Mouse (Mus musculus) CH12.LX (cell line): ENCODE measurements around the gene Eml2. TPM values are rescaled to one million over a fixed set of nuclear protein-coding genes. Genes with fewer than 3 reads are reported as not detected.

Experiments used
- DNase-seq: peaks from one replicate; pipeline ENCODE4 v3.0.0-alpha.2; 2013; ENCODE audit errors: extremely low read depth
- H3K27ac ChIP-seq: 2 replicates; pipeline ENCODE4 v1.5.1; 2012; ENCODE audit warnings: low read depth, mild to moderate bottlenecking, control low read depth, moderate library complexity; ENCODE audit not compliant: insufficient read depth
- H3K27me3 ChIP-seq: replicated peaks from 2 replicates; pipeline ENCODE3; 2012; ENCODE audit warnings: inconsistent platforms
- H3K36me3 ChIP-seq, 2 experiments: replicated peaks in 1 of 2; 2 replicates each; pipeline versions ENCODE3 to v1.6.1; 2012; ENCODE audit warnings: inconsistent platforms in 1 of 2, low read length in 1 of 2, mild to moderate bottlenecking in 1 of 2, mixed read lengths in 1 of 2, moderate library complexity in 1 of 2; ENCODE audit not compliant: control insufficient read depth in 1 of 2, insufficient read depth in 1 of 2
- H3K4me1 ChIP-seq, 2 experiments: 2 replicates each; pipeline ENCODE4 v1.6.1; 2012; ENCODE audit warnings: inconsistent platforms in 1 of 2, moderate library complexity in 1 of 2; ENCODE audit not compliant: insufficient read depth in 2 of 2, control insufficient read depth in 1 of 2
- H3K4me2 ChIP-seq: 2 replicates; pipeline ENCODE4 v1.6.1; 2012; ENCODE audit warnings: low read depth, mild to moderate bottlenecking, control low read depth; ENCODE audit not compliant: poor library complexity, insufficient read depth, severe bottlenecking
- H3K4me3 ChIP-seq, 3 experiments: fragments of 150-350 bp in 1 of 3; sonication (generic) in 1 of 3; replicated peaks in 1 of 3; 2 replicates each; pipeline versions ENCODE3 to v1.5.1; 2011 to 2012; ENCODE audit warnings: low read depth in 2 of 3, low read length in 2 of 3, mild to moderate bottlenecking in 2 of 3, moderate library complexity in 2 of 3, control low read depth in 1 of 3, improper control_type of control experiment in 1 of 3, inconsistent platforms in 1 of 3, mixed read lengths in 1 of 3; ENCODE audit not compliant: poor library complexity in 1 of 3
- H3K79me2 ChIP-seq: replicated peaks from 2 replicates; pipeline ENCODE4 v1.6.1; 2012; ENCODE audit warnings: mild to moderate bottlenecking, moderate library complexity; ENCODE audit not compliant: control insufficient read depth, poor library complexity, insufficient read depth, severe bottlenecking; ENCODE audit errors: extremely low read depth
- H3K9ac ChIP-seq: 2 replicates; pipeline ENCODE4 v1.6.1; 2012; ENCODE audit warnings: low read depth, mild to moderate bottlenecking, control low read depth, moderate library complexity; ENCODE audit not compliant: insufficient read depth
- H3K9me3 ChIP-seq: replicated peaks from 2 replicates; pipeline ENCODE3; 2012; ENCODE audit warnings: low read length, inconsistent platforms, mixed read lengths
- BHLHE40 ChIP-seq: IDR thresholded peaks from 2 replicates; pipeline ENCODE4 v1.6.1; 2011; ENCODE audit warnings: mild to moderate bottlenecking, low read depth, low read length, improper control_type of control experiment
- CHD2 ChIP-seq: IDR thresholded peaks from 2 replicates; pipeline ENCODE4 v1.6.1; 2011; ENCODE audit warnings: low read length, improper control_type of control experiment
- EP300 ChIP-seq: IDR thresholded peaks from 2 replicates; pipeline ENCODE4 v1.6.1; 2011; ENCODE audit warnings: low read length, improper control_type of control experiment
- ETS1 ChIP-seq: conservative IDR thresholded peaks from 2 replicates; pipeline ENCODE4 v1.6.1; 2012; ENCODE audit warnings: low read depth, mild to moderate bottlenecking, inconsistent platforms, low read length, improper control_type of control experiment, moderate library complexity
- GABPA ChIP-seq: IDR thresholded peaks from 2 replicates; pipeline ENCODE4 v1.6.1; 2012; ENCODE audit warnings: low read depth, low read length, improper control_type of control experiment, inconsistent platforms; ENCODE audit not compliant: insufficient replicate concordance
- JUN ChIP-seq: IDR thresholded peaks from 2 replicates; pipeline ENCODE4 v1.6.1; 2011; ENCODE audit warnings: low read depth, mild to moderate bottlenecking, low read length, improper control_type of control experiment, moderate library complexity; ENCODE audit not compliant: insufficient read depth
- MAFK ChIP-seq: IDR thresholded peaks from 2 replicates; pipeline ENCODE4 v1.6.1; 2011; ENCODE audit warnings: low read length, improper control_type of control experiment; ENCODE audit not compliant: insufficient replicate concordance
- NELFE ChIP-seq: IDR thresholded peaks from 2 replicates; pipeline ENCODE4 v1.6.1; 2011; ENCODE audit warnings: low read depth, low read length, improper control_type of control experiment
- NRF1 ChIP-seq: IDR thresholded peaks from 2 replicates; pipeline ENCODE4 v1.6.1; 2014; ENCODE audit warnings: low read depth, mild to moderate bottlenecking, inconsistent platforms, low read length, improper control_type of control experiment, moderate library complexity
- POLR2A ChIP-seq: IDR thresholded peaks from 2 replicates; pipeline ENCODE4 v1.6.1; 2011; ENCODE audit warnings: low read depth, mild to moderate bottlenecking, improper control_type of control experiment, low read length
- POLR2AphosphoS2 ChIP-seq: IDR thresholded peaks from 2 replicates; pipeline ENCODE4 v1.6.1; 2011; ENCODE audit warnings: low read depth, low read length, improper control_type of control experiment
- UBTF ChIP-seq: IDR thresholded peaks from 2 replicates; pipeline ENCODE4 v1.6.1; 2012; ENCODE audit warnings: low read depth, mild to moderate bottlenecking, inconsistent platforms, low read length, improper control_type of control experiment, moderate library complexity
- ZC3H11A ChIP-seq: IDR thresholded peaks from 2 replicates; pipeline ENCODE4 v1.6.1; 2012; ENCODE audit warnings: low read depth, mild to moderate bottlenecking, inconsistent platforms, low read length, improper control_type of control experiment
- dilution Hi-C: fragments of 300-500 bp; cut with MboI; formaldehyde crosslinking; loops from 2 replicates; pipeline ENCODE4 v1.14.3; 2020; ENCODE audit warnings: low sequenced_read_pairs; ENCODE audit not compliant: extremely low pct_unique_long_range_greater_than_20kb, extremely low pct_ligation_motif_present
- in situ Hi-C: fragments of 300-500 bp; cut with MboI; formaldehyde crosslinking; loops from 3 replicates; pipeline ENCODE4 v1.14.3; 2019; ENCODE audit warnings: low sequenced_read_pairs, low pct_ligation_motif_present, low pct_unique_long_range_greater_than_20kb, mixed read lengths
- polyA plus RNA-seq: library from polyadenylated mRNA; unstranded; fragments of >175 nt; gene quantifications from 2 replicates; pipeline ENCODE4 v1.2.1, GENCODE M21; 2012; ENCODE audit warnings: low read depth; ENCODE audit not compliant: insufficient read length
- total RNA-seq, 2 experiments: library from RNA; depleted of rRNA; stranded (reverse); fragments of 300-350 nt in 1 of 2; fragments of >200 nt in 1 of 2; gene quantifications; 2 replicates each; pipeline ENCODE4 v1.2.3; 2012 to 2014

Gene Eml2
- total and polyA plus RNA-seq, 3 experiments = 12.3 to 52.4 (median 29.1) TPM

DNA sequence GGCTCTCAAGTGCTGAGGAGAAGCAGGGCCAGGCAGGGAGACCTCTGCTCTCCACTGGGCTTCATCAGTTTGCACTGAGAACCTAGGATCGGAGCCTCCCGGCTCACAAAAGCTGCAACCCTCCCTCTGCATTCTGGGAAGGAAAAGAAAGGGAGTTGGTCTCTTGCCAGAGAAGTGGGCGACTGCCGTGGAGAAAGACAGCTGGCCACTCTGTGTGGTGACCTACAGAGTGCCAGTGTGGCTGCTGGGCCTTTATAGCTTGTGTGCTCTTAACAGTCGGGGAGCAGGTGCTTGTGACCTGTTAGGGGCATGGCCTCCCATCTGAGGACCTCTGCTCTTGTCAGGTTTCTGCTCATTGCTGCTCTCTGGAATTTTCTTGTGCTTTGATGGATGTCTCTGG lies 67.6 kb downstream of the Eml2 start:
- TF ChIP-seq BHLHE40 (no peak), CHD2 (no peak), POLR2A (no peak), POLR2AphosphoS2 (no peak)
- H3K9ac ChIP-seq = no peak overlapping the region
- H3K4me2 ChIP-seq = no peak overlapping the region
- no peak overlapping the region for H3K4me3 ChIP-seq
- in situ Hi-C loops = no loop called here
- no peak overlapping the region for H3K27ac ChIP-seq
- H3K36me3 ChIP-seq = peaks cover 13 to 53% of the 10 kb centered on the region in 2 experiments
- H3K79me2 ChIP-seq = no peaks in the 10 kb centered on the region; the same call in 1 of the 2 replicates
- H3K9me3 ChIP-seq = no peaks in the 10 kb centered on the region
- H3K4me1 ChIP-seq = peaks cover 14 to 41% of the 10 kb centered on the region in 2 experiments
- dilution Hi-C loops = no loop called here
- no peaks in the 10 kb centered on the region for H3K27me3 ChIP-seq
- no peak for DNase-seq

- H3K27ac ChIP-seq = no peak overlapping the region
- dilution Hi-C loops = no loop called here
- peaks cover 14 to 29% of the 10 kb centered on the region in 2 experiments for H3K4me1 ChIP-seq
- in situ Hi-C loops = no loop called here
- TF ChIP-seq UBTF (no peak), EP300 (no peak), ZC3H11A (no peak), GABPA (no peak), NELFE (no peak), NRF1 (no peak), MAFK (no peak), CHD2 (no peak), JUN (no peak)
- no peak overlapping the region for H3K9ac ChIP-seq
- no peak overlapping the region for H3K4me3 ChIP-seq
- DNase-seq = no peak
- no peaks in the 10 kb centered on the region for H3K27me3 ChIP-seq
- H3K36me3 ChIP-seq = peaks cover 13 to 58% of the 10 kb centered on the region in 2 experiments
- H3K79me2 ChIP-seq = no peaks in the 10 kb centered on the region; the same call in 1 of the 2 replicates
- H3K4me2 ChIP-seq = no peak overlapping the region
- H3K9me3 ChIP-seq = no peaks in the 10 kb centered on the region
These were observed 68.9 kb downstream of the Eml2 start for GRCm38 (mm10) chr7:19245083-19245482.

GRCm38 (mm10) chr7:19246855-19247254 lies 70.6 kb downstream of the Eml2 start:
- peaks cover 14 to 29% of the 10 kb centered on the region in 2 experiments for H3K4me1 ChIP-seq
- no peak overlapping the region for H3K27ac ChIP-seq
- DNase-seq = no peak
- no peak overlapping the region for H3K4me2 ChIP-seq
- H3K27me3 ChIP-seq = no peaks in the 10 kb centered on the region
- dilution Hi-C loops = no loop called here
- TF ChIP-seq ETS1 = no peak
- TF ChIP-seq NELFE = no peak
- in situ Hi-C loops = no loop called here
- no peaks in the 10 kb centered on the region for H3K9me3 ChIP-seq
- H3K9ac ChIP-seq = no peak overlapping the region
- no peaks in the 10 kb centered on the region for H3K79me2 ChIP-seq
- H3K4me3 ChIP-seq = no peak overlapping the region
- H3K36me3 ChIP-seq = peaks cover 13 to 58% of the 10 kb centered on the region in 2 experiments
